Mouse (Mus musculus): ENCODE data around the gene Comt. TPM values are rescaled to one million over a fixed set of nuclear protein-coding genes. Genes with fewer than 3 reads are reported as not detected.
A peak's percentile ranks its signal among the peaks of the same experiment; 100 is the strongest.

Gene Comt
- polyA plus RNA-seq, 1 experiment from 2014 or later: 112 TPM

DNA sequence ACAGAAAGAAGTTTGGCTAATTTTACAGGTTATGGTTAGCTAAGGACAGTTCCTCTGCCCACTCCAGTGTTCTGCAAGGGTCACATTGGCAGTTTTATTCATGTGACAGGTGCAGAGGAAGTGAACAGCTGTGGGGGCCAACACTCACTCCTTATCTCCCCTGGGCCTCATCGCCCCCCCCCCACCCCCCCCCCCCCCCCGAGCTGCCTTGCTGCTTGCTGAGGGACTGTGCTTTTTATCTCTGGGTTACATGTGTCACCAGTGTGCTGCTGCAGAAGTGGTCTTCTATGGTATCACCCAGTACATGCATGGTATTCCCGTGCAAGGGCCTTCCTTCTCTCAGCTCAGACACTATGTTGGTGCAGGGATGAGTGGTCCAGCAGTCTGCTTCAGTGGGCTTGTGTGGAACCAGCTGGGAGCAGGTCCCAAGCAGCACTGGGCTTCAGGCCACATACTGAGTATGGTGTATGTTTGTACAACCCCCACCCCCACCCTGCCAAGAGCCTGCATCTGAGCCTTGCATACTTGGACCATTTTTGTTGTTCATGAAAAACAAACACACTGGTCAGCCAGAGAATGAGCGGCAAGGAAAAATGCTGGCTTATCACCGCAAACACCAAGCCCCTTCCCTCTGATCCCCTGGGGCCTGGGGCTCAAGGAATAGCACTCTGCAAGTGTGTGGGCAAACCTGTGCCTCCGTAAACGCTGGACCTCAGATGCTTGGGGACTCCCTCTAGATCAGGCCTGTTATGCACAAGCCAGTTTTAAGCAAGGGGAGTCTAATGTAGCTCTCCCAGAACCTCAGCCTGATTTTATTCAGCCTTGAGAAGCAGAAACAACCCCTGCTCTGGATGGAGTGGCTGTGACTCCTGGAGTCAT, 38.7 kb downstream of the Comt start:
- 0 out of 2 replicates have a peak overlapping the region, but pooled peaks have one; percentile 16 for H3K9ac ChIP-seq (ENCODE audit: low read length)
- H3K4me2 ChIP-seq (ENCODE audit: low read length): no peak overlapping the region
- whole genome bisulfite sequencing: 20% methylated on average over 7 of the region's 7 CpGs
- ATAC-seq (ENCODE audit: insufficient number of reproducible peaks, insufficient read depth, low FRiP score, low read depth): no peak
- peaks cover 28 to 37% of the 10 kb centered on the region in 2 experiments for H3K4me1 ChIP-seq (ENCODE audit: control insufficient read depth in 2 of 2, insufficient read depth in 2 of 2, low read length in 2 of 2)
- H3K9me3 ChIP-seq (ENCODE audit: control insufficient read depth, low read length): no peaks in the 10 kb centered on the region
- H3K4me3 ChIP-seq (ENCODE audit: control insufficient read depth in 1 of 2, insufficient read depth in 1 of 2, low read depth in 1 of 2, low read length in 2 of 2): no peak overlapping the region
- peak overlapping the region in 1 of 2 experiments; percentile 47; a peak in 3 of 4 replicates for H3K27ac ChIP-seq (replicated peaks in 1 of 2; ENCODE audit: control insufficient read depth in 1 of 2, insufficient read depth in 1 of 2, low read depth in 2 of 2, low read length in 2 of 2)
- no peaks in the 10 kb centered on the region for H3K27me3 ChIP-seq (ENCODE audit: control insufficient read depth, insufficient read depth, low read length)
- no peaks in the 10 kb centered on the region for H3K36me3 ChIP-seq (ENCODE audit: control insufficient read depth, insufficient read depth, low read length)

DNA sequence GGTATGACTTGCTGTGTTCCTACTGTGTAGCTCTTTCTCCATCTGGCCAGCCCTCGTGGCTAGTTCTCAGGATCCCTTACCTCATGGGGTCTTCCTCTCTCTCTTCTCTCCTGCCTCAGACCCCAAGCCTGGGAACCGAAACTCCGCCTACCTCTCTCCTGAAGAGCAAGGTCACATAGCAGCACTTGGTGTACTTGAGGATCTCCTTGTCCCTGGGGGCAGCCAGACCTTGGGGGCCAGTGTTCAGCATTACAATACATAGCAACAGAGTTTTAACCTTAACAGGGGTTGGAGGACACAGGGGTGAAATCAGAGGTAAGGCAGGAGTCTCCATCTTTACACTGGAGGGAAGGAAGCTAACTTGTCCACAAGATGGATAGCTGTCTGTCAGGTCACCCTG, 39.7 kb downstream of the Comt start:
- Histone ChIP-seq H3K4me1 (ENCODE audit: control insufficient read depth in 2 of 2, insufficient read depth in 2 of 2, low read length in 2 of 2) (peaks cover 28 to 38% of the 10 kb centered on the region in 2 experiments), H3K4me2 (ENCODE audit: low read length) (no peak overlapping the region), H3K4me3 (ENCODE audit: control insufficient read depth in 1 of 2, insufficient read depth in 1 of 2, low read depth in 1 of 2, low read length in 2 of 2) (no peak overlapping the region), H3K9me3 (ENCODE audit: control insufficient read depth, low read length) (no peaks in the 10 kb centered on the region), H3K27me3 (ENCODE audit: control insufficient read depth, insufficient read depth, low read length) (no peaks in the 10 kb centered on the region), H3K36me3 (ENCODE audit: control insufficient read depth, insufficient read depth, low read length) (no peaks in the 10 kb centered on the region), H3K27ac (replicated peaks in 1 of 2; ENCODE audit: control insufficient read depth in 1 of 2, insufficient read depth in 1 of 2, low read depth in 2 of 2, low read length in 2 of 2) (peak overlapping the region in 1 of 2 experiments; percentile 47; a peak in 2 of 4 replicates), H3K9ac (ENCODE audit: low read length) (no peak overlapping the region)
- no peak for ATAC-seq (ENCODE audit: insufficient number of reproducible peaks, insufficient read depth, low FRiP score, low read depth)
- 42% methylated on average over 3 of the region's 3 CpGs for WGBS

DNA sequence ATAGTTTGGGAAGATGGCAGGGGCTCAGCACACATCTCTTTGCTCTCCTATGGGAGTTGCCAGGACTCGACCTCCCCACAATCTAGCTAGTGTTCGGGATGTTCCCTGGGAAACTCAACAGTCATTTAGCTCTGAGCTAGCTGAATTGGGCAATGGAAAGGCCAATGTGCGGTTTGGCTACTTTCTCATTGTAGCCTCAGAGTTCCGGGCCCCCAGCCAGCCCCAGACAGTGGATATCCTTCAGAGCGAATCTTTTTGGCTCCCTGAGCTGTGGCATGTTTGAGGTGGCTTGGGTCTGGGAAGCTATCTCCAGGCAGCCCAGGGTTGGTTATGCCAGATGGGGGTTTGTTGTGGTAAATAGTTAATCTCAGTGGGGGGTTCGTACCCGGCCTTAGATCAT, 40.2 kb downstream of the Comt start:
- no peak overlapping the region for H3K4me2 ChIP-seq (ENCODE audit: low read length)
- H3K36me3 ChIP-seq (ENCODE audit: control insufficient read depth, insufficient read depth, low read length): no peaks in the 10 kb centered on the region
- H3K4me3 ChIP-seq (ENCODE audit: control insufficient read depth in 1 of 2, insufficient read depth in 1 of 2, low read depth in 1 of 2, low read length in 2 of 2): no peak overlapping the region
- no peak for ATAC-seq (ENCODE audit: insufficient number of reproducible peaks, insufficient read depth, low FRiP score, low read depth)
- WGBS: 81% methylated on average over 7 of the region's 7 CpGs
- no peaks in the 10 kb centered on the region for H3K9me3 ChIP-seq (ENCODE audit: control insufficient read depth, low read length)
- no peaks in the 10 kb centered on the region for H3K27me3 ChIP-seq (ENCODE audit: control insufficient read depth, insufficient read depth, low read length)
- no peak overlapping the region for H3K27ac ChIP-seq (replicated peaks in 1 of 2; ENCODE audit: control insufficient read depth in 1 of 2, insufficient read depth in 1 of 2, low read depth in 2 of 2, low read length in 2 of 2)
- H3K9ac ChIP-seq (ENCODE audit: low read length): no peak overlapping the region
- H3K4me1 ChIP-seq (ENCODE audit: control insufficient read depth in 2 of 2, insufficient read depth in 2 of 2, low read length in 2 of 2): peaks cover 28 to 38% of the 10 kb centered on the region in 2 experiments

DNA sequence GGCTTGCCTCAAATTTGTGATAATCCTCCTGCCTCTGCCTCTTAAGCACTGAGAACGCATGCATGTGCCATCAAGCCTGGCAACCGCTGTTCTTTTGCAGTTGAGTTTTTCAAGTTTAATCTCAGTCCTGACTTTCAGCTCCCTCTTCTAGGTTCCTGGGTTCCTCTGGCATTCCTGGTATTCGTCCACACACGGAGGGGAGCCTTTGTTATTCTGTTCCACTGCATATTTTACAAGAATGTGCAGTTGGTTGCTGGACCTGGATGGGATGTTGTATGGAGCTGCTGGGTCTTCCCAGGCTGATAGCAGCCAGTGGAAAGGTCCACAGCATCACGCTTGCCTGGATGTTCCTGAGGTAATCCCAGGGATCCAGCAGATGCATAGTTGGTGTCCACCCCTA, 41.2 kb downstream of the Comt start:
- Histone ChIP-seq H3K4me2 (ENCODE audit: low read length) (no peak overlapping the region), H3K4me3 (ENCODE audit: control insufficient read depth in 1 of 2, insufficient read depth in 1 of 2, low read depth in 1 of 2, low read length in 2 of 2) (no peak overlapping the region), H3K9ac (ENCODE audit: low read length) (no peak overlapping the region), H3K27ac (replicated peaks in 1 of 2; ENCODE audit: control insufficient read depth in 1 of 2, insufficient read depth in 1 of 2, low read depth in 2 of 2, low read length in 2 of 2) (no peak overlapping the region), H3K4me1 (ENCODE audit: control insufficient read depth in 2 of 2, insufficient read depth in 2 of 2, low read length in 2 of 2) (peaks cover 28 to 38% of the 10 kb centered on the region in 2 experiments), H3K36me3 (ENCODE audit: control insufficient read depth, insufficient read depth, low read length) (no peaks in the 10 kb centered on the region), H3K9me3 (ENCODE audit: control insufficient read depth, low read length) (no peaks in the 10 kb centered on the region), H3K27me3 (ENCODE audit: control insufficient read depth, insufficient read depth, low read length) (no peaks in the 10 kb centered on the region)
- 67% methylated on average over 5 of the region's 5 CpGs for WGBS
- no peak for ATAC-seq (ENCODE audit: insufficient number of reproducible peaks, insufficient read depth, low FRiP score, low read depth)

DNA sequence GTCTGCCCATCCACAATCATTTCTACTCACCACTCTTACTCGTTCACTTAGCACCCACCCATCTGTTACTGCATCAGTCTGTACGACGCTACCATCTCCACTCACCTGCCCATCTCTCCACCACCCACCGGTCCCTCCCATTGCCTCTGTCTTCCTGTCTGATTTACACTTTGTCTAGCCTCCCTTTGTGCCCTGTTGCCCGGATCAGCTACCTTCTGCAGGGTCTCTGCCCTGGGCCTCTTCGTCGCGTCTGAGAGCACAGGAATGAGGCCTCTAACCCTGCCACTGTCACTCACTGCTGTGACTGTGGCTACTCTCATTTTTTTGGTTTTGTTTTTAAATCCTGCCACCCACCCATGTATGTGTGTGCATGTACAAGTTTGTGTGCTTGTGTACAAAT, 42.0 kb downstream of the Comt start:
- H3K4me2 ChIP-seq (ENCODE audit: low read length): no peak overlapping the region
- WGBS: 82% methylated on average over 8 of the region's 8 CpGs
- H3K4me3 ChIP-seq (ENCODE audit: control insufficient read depth in 1 of 2, insufficient read depth in 1 of 2, low read depth in 1 of 2, low read length in 2 of 2): no peak overlapping the region
- no peaks in the 10 kb centered on the region for H3K27me3 ChIP-seq (ENCODE audit: control insufficient read depth, insufficient read depth, low read length)
- H3K27ac ChIP-seq (replicated peaks in 1 of 2; ENCODE audit: control insufficient read depth in 1 of 2, insufficient read depth in 1 of 2, low read depth in 2 of 2, low read length in 2 of 2): no peak overlapping the region
- no peaks in the 10 kb centered on the region for H3K36me3 ChIP-seq (ENCODE audit: control insufficient read depth, insufficient read depth, low read length)
- ATAC-seq (ENCODE audit: insufficient number of reproducible peaks, insufficient read depth, low FRiP score, low read depth): no peak
- H3K9ac ChIP-seq (ENCODE audit: low read length): no peak overlapping the region
- H3K4me1 ChIP-seq (ENCODE audit: control insufficient read depth in 2 of 2, insufficient read depth in 2 of 2, low read length in 2 of 2): peaks cover 31 to 43% of the 10 kb centered on the region in 2 experiments
- no peaks in the 10 kb centered on the region for H3K9me3 ChIP-seq (ENCODE audit: control insufficient read depth, low read length)

DNA sequence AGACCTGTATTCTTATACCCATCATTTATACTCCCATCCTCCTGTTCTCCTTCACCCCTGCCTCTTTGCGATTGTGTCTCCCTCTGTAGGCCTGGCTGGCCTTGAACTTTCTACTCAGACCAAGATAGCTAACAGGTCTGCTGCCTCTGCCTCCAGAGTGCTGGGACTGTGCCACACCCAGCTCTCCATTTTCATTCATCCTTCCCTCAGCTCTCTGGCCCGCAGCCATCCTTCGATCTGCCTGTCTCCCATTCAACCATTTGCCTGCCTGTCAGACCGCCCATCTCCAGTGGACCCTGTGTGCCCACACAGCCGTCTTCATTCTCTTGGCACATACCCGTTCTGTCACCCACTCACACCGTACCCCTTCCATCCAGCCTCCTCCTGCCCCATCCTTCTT, 42.4 kb downstream of the Comt start:
- Histone ChIP-seq H3K36me3 (ENCODE audit: control insufficient read depth, insufficient read depth, low read length) (no peaks in the 10 kb centered on the region), H3K27me3 (ENCODE audit: control insufficient read depth, insufficient read depth, low read length) (no peaks in the 10 kb centered on the region), H3K27ac (replicated peaks in 1 of 2; ENCODE audit: control insufficient read depth in 1 of 2, insufficient read depth in 1 of 2, low read depth in 2 of 2, low read length in 2 of 2) (no peak overlapping the region), H3K9ac (ENCODE audit: low read length) (peak overlapping the region; percentile 21; the same call in 1 of the 2 replicates), H3K9me3 (ENCODE audit: control insufficient read depth, low read length) (no peaks in the 10 kb centered on the region), H3K4me3 (ENCODE audit: control insufficient read depth in 1 of 2, insufficient read depth in 1 of 2, low read depth in 1 of 2, low read length in 2 of 2) (no peak overlapping the region), H3K4me2 (ENCODE audit: low read length) (no peak overlapping the region), H3K4me1 (ENCODE audit: control insufficient read depth in 2 of 2, insufficient read depth in 2 of 2, low read length in 2 of 2) (peaks cover 34 to 47% of the 10 kb centered on the region in 2 experiments)
- 87% methylated on average over 7 of the region's 7 CpGs for WGBS
- no peak for ATAC-seq (ENCODE audit: insufficient number of reproducible peaks, insufficient read depth, low FRiP score, low read depth)

DNA sequence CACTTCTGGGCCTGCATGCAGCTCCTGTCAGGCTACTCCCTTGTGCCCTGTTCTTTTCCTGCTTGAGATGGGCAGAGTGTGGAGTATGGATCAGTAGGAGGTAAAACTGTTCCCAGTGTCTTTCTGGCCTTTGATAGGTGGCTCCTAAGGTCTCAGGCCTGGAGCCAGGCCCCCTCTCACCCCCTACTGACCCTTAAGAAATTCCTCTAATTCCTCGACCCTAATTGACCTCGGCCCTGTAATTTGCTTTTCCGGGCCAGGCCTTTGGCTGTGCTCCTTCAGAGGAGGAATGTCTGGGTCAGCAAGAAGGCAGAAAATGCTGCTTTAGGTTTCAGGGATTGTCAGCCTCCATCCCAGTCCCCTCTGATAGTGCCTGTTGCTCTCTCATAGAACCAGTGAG, 42.9 kb downstream of the Comt start:
- Histone ChIP-seq H3K9ac (ENCODE audit: low read length) (peak overlapping the region; percentile 21; the same call in 1 of the 2 replicates), H3K4me2 (ENCODE audit: low read length) (no peak overlapping the region), H3K27ac (replicated peaks in 1 of 2; ENCODE audit: control insufficient read depth in 1 of 2, insufficient read depth in 1 of 2, low read depth in 2 of 2, low read length in 2 of 2) (no peak overlapping the region), H3K4me1 (ENCODE audit: control insufficient read depth in 2 of 2, insufficient read depth in 2 of 2, low read length in 2 of 2) (peaks cover 31 to 46% of the 10 kb centered on the region in 2 experiments), H3K36me3 (ENCODE audit: control insufficient read depth, insufficient read depth, low read length) (no peaks in the 10 kb centered on the region), H3K9me3 (ENCODE audit: control insufficient read depth, low read length) (no peaks in the 10 kb centered on the region), H3K4me3 (ENCODE audit: control insufficient read depth in 1 of 2, insufficient read depth in 1 of 2, low read depth in 1 of 2, low read length in 2 of 2) (no peak overlapping the region), H3K27me3 (ENCODE audit: control insufficient read depth, insufficient read depth, low read length) (no peaks in the 10 kb centered on the region)
- 31% methylated on average over 3 of the region's 3 CpGs for WGBS
- ATAC-seq (ENCODE audit: insufficient number of reproducible peaks, insufficient read depth, low FRiP score, low read depth): no peak
